Mouse (Mus musculus): ENCODE results near the gene 9930021J03Rik.

- TF ChIP-seq CTCF (IDR thresholded peaks at IDR 0.05; ENCODE audit: borderline replicate concordance, insufficient read depth, low read length) (no peak), POLR2A (IDR thresholded peaks at IDR 0.05; ENCODE audit: low read depth, low read length) (no peak)
These were observed 134.6 kb downstream of the 9930021J03Rik start for GRCm38 (mm10) chr19:29671160-29671559.
